Mouse (Mus musculus) brain, embryonic 14.5 days (tissue): ENCODE data around the gene Cdhr3.

Source experiments
- CTCF ChIP-seq: fragments of 200-500 bp; IDR thresholded peaks from 2 replicates; pipeline ENCODE4 v1.5.1; 2012; ENCODE audit warnings: inconsistent platforms, mild to moderate bottlenecking, moderate library complexity, borderline replicate concordance; ENCODE audit not compliant: insufficient read depth, insufficient read length; ENCODE audit errors: extremely low read depth
- POLR2A ChIP-seq: fragments of 200-500 bp; IDR thresholded peaks from 2 replicates; pipeline ENCODE4 v1.6.1; 2012; ENCODE audit warnings: mild to moderate bottlenecking, inconsistent platforms, borderline replicate concordance; ENCODE audit not compliant: poor library complexity, insufficient read depth, insufficient read length, severe bottlenecking; ENCODE audit errors: extremely low read depth

- TF ChIP-seq POLR2A (no peak), CTCF (no peak)
Measured at GRCm38 (mm10) chr12:33008305-33009110, 84.2 kb downstream of the Cdhr3 start.
